Mouse (Mus musculus) MEL (cell line): ENCODE measurements around the gene Gm3336. TPM values are rescaled to one million over a fixed set of nuclear protein-coding genes. Genes with fewer than 3 reads are reported as not detected.

Source experiments
- DNase-seq: peaks from one replicate; pipeline ENCODE4 v3.0.0; 2011; ENCODE audit warnings: low read depth, low spot score
- H3K27ac ChIP-seq: 2 replicates; pipeline ENCODE4 v1.5.1; 2012; ENCODE audit warnings: low read depth, mild to moderate bottlenecking, control low read depth, low read length, moderate library complexity; ENCODE audit not compliant: control insufficient read depth
- H3K27me3 ChIP-seq, 2 experiments: fragments of 150-350 bp in 1 of 2; sonication (generic) in 1 of 2; 2 replicates each; pipeline ENCODE4 v1.6.1; 2012; ENCODE audit warnings: low read length in 2 of 2, mild to moderate bottlenecking in 2 of 2, improper control_type of control experiment in 1 of 2, moderate library complexity in 1 of 2; ENCODE audit not compliant: insufficient read depth in 2 of 2, control insufficient read depth in 1 of 2
- H3K36me3 ChIP-seq, 2 experiments: 2 replicates each; pipeline ENCODE4 v1.6.1; 2012 to 2014; ENCODE audit warnings: low read length in 2 of 2, improper control_type of control experiment in 1 of 2, inconsistent platforms in 1 of 2, mild to moderate bottlenecking in 1 of 2; ENCODE audit not compliant: insufficient read depth in 2 of 2, control insufficient read depth in 1 of 2
- H3K4me1 ChIP-seq, 2 experiments: fragments of 150-350 bp in 1 of 2; sonication (generic) in 1 of 2; 2 replicates each; pipeline ENCODE4 v1.6.1; 2012; ENCODE audit warnings: low read length in 2 of 2, improper control_type of control experiment in 1 of 2, mild to moderate bottlenecking in 1 of 2; ENCODE audit not compliant: insufficient read depth in 2 of 2, control insufficient read depth in 1 of 2
- H3K4me3 ChIP-seq, 2 experiments: fragments of 150-350 bp in 1 of 2; sonication (generic) in 1 of 2; 2 replicates each; pipeline ENCODE4 v1.5.1; 2012; ENCODE audit warnings: low read depth in 2 of 2, low read length in 2 of 2, mild to moderate bottlenecking in 2 of 2, moderate library complexity in 2 of 2, control low read depth in 1 of 2, improper control_type of control experiment in 1 of 2; ENCODE audit not compliant: control insufficient read depth in 1 of 2, insufficient read depth in 1 of 2
- H3K79me2 ChIP-seq: 2 replicates; pipeline ENCODE4 v1.6.1; 2012; ENCODE audit warnings: mild to moderate bottlenecking, low read length, moderate library complexity; ENCODE audit not compliant: control insufficient read depth, poor library complexity, insufficient read depth
- H3K9ac ChIP-seq: 2 replicates; pipeline ENCODE4 v1.6.1; 2012; ENCODE audit warnings: low read depth, mild to moderate bottlenecking, control low read depth, low read length, moderate library complexity; ENCODE audit not compliant: control insufficient read depth, poor library complexity, severe bottlenecking
- H3K9me3 ChIP-seq: fragments of 150-350 bp; sonication (generic); replicated peaks from 2 replicates; pipeline ENCODE4 v1.6.1; 2012; ENCODE audit warnings: mild to moderate bottlenecking, low read length, improper control_type of control experiment, moderate library complexity; ENCODE audit not compliant: insufficient read depth
- BHLHE40 ChIP-seq: IDR thresholded peaks from 2 replicates; pipeline ENCODE4 v1.6.1; 2012; ENCODE audit warnings: low read depth, mild to moderate bottlenecking, inconsistent platforms, low read length, improper control_type of control experiment, borderline replicate concordance
- CHD1 ChIP-seq: IDR thresholded peaks from 2 replicates; pipeline ENCODE4 v1.6.1; 2012; ENCODE audit warnings: low read depth, mild to moderate bottlenecking, inconsistent platforms, low read length, improper control_type of control experiment
- CHD2 ChIP-seq: IDR thresholded peaks from 2 replicates; pipeline ENCODE4 v1.6.1; 2011; ENCODE audit warnings: low read length, improper control_type of control experiment
- CTCF ChIP-seq, 3 experiments: IDR thresholded peaks in 2 of 3; conservative IDR thresholded peaks in 1 of 3; 2 replicates each; pipeline ENCODE4 v1.5.1; 2011 to 2012; ENCODE audit warnings: low read length in 3 of 3, low read depth in 2 of 3, mild to moderate bottlenecking in 2 of 3, improper control_type of control experiment in 1 of 3, inconsistent platforms in 1 of 3, mixed read lengths in 1 of 3, moderate library complexity in 1 of 3; ENCODE audit not compliant: control insufficient read depth in 1 of 3, insufficient read depth in 1 of 3, poor library complexity in 1 of 3, severe bottlenecking in 1 of 3
- ETS1 ChIP-seq: IDR thresholded peaks from 2 replicates; pipeline ENCODE4 v1.6.1; 2012; ENCODE audit warnings: low read depth, mild to moderate bottlenecking, inconsistent platforms, low read length, improper control_type of control experiment, moderate library complexity
- JUND ChIP-seq: IDR thresholded peaks from 2 replicates; pipeline ENCODE4 v1.6.1; 2011; ENCODE audit warnings: low read depth, mild to moderate bottlenecking, improper control_type of control experiment, low read length
- POLR2AphosphoS2 ChIP-seq: IDR thresholded peaks from 2 replicates; pipeline ENCODE4 v1.6.1; 2011; ENCODE audit warnings: low read length, improper control_type of control experiment
- RCOR1 ChIP-seq: IDR thresholded peaks from 2 replicates; pipeline ENCODE4 v1.6.1; 2012; ENCODE audit warnings: low read depth, mild to moderate bottlenecking, inconsistent platforms, low read length, improper control_type of control experiment
- SIN3A ChIP-seq: IDR thresholded peaks from 2 replicates; pipeline ENCODE4 v1.6.1; 2012; ENCODE audit warnings: low read length, improper control_type of control experiment, inconsistent platforms
- UBTF ChIP-seq: IDR thresholded peaks from 2 replicates; pipeline ENCODE4 v1.6.1; 2012; ENCODE audit warnings: low read depth, mild to moderate bottlenecking, inconsistent platforms, low read length, improper control_type of control experiment, moderate library complexity, borderline replicate concordance; ENCODE audit not compliant: insufficient read depth
- ZNF384 ChIP-seq: IDR thresholded peaks from 2 replicates; pipeline ENCODE4 v1.6.1; 2012; ENCODE audit warnings: low read depth, mild to moderate bottlenecking, inconsistent platforms, low read length, improper control_type of control experiment
- polyA plus RNA-seq, 2 experiments: library from polyadenylated mRNA; stranded (reverse) in 1 of 2; unstranded in 1 of 2; fragments of >175 nt in 1 of 2; fragments of >200 nt in 1 of 2; gene quantifications; 2 replicates each; pipeline versions ENCODE4 v1.2.1 to v1.2.4; 2012; ENCODE audit warnings: low replicate concordance in 2 of 2, low read depth in 1 of 2; ENCODE audit not compliant: insufficient read length in 2 of 2, insufficient read depth in 1 of 2, missing spikeins in 1 of 2
- total RNA-seq: library from RNA; depleted of rRNA; stranded (reverse); fragments of 300-350 nt; gene quantifications from 2 replicates; pipeline ENCODE4 v1.2.3, GENCODE M21; 2012

The Gm3336 gene
- total and polyA plus RNA-seq, 3 experiments = 0.19 to 0.72 TPM; not detected in 1

DNA sequence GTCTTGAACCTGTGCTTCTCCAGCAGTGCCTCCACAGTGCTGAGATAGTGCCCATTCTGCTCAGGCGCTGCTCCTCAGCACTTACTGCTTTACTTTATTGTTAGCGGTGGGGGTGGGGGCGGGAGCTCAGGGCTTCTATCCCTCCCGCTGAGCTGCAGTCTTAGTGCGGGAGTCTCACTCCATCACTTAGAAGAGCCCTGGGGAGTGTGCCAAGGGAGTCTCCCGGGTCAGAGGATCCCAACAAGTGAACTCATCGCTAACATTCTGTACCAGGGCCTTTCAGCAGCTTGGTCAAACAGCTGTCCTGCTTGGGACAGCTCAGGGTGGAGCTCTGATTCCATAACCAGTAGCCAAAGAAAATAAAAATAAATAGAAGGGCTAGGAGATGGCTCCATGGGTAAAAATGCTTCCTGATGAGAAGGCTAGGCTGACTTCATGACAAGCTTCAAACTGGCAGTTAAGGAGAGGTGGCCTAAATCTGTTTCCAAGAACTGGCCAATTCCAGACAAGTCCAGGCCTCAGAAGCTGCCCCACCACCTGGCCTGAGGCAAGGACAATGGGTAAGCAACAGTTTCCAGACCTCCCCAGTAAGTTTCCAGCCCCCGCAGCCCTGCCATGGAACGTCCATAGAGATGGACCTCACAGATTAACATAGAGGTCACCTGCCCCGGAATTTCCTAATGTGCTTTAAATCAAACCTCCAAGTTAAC, 46.6 kb upstream of the Gm3336 start:
- no peak for TF ChIP-seq RCOR1
- TF ChIP-seq UBTF = no peak
- TF ChIP-seq BHLHE40 = no peak
- TF ChIP-seq JUND = no peak
- no peak for TF ChIP-seq ETS1
- no peak for TF ChIP-seq POLR2AphosphoS2
- no peak for TF ChIP-seq CHD2
- TF ChIP-seq CHD1 = no peak
- DNase-seq = no peak
- Histone ChIP-seq H3K9ac (no peak overlapping the region), H3K4me3 (peak overlapping the region in 1 of 2 experiments; percentile 2; a peak in 1 of 4 replicates), H3K9me3 (no peaks in the 10 kb centered on the region), H3K36me3 (peaks cover 0 to 20% of the 10 kb centered on the region in 2 experiments; a peak in 2 of 4 replicates), H3K4me1 (peaks cover 5 to 21% of the 10 kb centered on the region in 2 experiments; a peak in 3 of 4 replicates), H3K27ac (no peak overlapping the region), H3K27me3 (no peaks in the 10 kb centered on the region), H3K79me2 (peaks cover 22% of the 10 kb centered on the region)

DNA sequence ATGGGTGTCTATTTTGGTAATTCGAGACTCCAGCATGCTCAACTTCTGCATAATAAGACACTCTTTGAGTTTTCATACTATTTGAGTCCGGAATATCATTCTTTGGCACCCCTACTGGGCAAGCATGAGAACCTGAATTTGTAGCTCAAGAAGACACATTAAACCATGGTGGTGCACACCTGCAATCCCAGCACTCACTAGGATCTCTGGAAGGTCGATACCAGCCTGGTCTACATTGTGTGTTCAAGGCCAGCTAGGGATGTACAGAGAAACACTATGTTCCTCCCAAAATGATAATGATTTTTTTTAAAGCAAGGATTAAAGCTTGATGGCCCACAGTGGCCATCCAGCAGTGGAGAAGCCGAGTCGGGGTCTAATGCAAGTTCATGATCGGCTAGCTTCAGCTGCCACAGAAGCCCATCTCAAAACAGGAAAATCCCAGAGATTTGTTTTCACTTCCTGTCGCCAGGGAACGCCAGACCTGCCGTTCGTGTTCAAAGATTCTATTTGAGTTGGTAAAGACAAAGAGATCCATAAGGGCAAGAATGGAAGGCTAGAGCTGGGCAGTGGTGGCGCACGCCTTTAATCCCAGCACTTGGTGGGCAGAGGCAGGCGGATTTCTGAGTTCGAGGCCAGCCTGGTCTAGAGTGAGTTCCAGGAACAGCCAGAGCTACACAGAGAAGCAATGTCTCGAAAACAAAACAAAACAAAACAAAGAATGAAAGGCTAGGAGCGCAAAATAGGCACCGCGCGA, 45.8 kb upstream of the Gm3336 start:
- Histone ChIP-seq H3K79me2 (peaks cover 22% of the 10 kb centered on the region), H3K9me3 (no peaks in the 10 kb centered on the region), H3K27me3 (no peaks in the 10 kb centered on the region), H3K4me1 (peaks cover 5 to 21% of the 10 kb centered on the region in 2 experiments; a peak in 3 of 4 replicates), H3K36me3 (peaks cover 0 to 20% of the 10 kb centered on the region in 2 experiments; a peak in 2 of 4 replicates), H3K27ac (peak overlapping the region; percentile 76), H3K9ac (peak overlapping the region; percentile 75), H3K4me3 (peak overlapping the region; percentile 64 to 67)
- TF ChIP-seq CTCF (IDR thresholded peaks at IDR 0.05 in 2 of 3, conservative IDR thresholded peaks at IDR 0.05 in 1 of 3; ENCODE audit: control insufficient read depth in 1 of 3, insufficient read depth in 1 of 3, low read depth in 2 of 3, low read length in 3 of 3, poor library complexity in 1 of 3, severe bottlenecking in 1 of 3) (peak in 1 of 3 experiments; percentile 25; a peak in 1 of 6 replicates), ZNF384 (no peak), SIN3A (peak; percentile 1; the same call in 1 of the 2 replicates)
- peak; percentile 65 for DNase-seq
